Mouse (Mus musculus) c-Kit-positive CD71-positive TER-119-negative erythroid progenitor cells, embryonic 14.5 days (primary cell): ENCODE data around the gene Nsfl1c.
A peak's percentile ranks its signal among the peaks of the same experiment; 100 is the strongest.
"Not testable (repeated sequence)": the region's sequence is repeated elsewhere in the genome, so short reads cannot be mapped to it uniquely, and the experiment has no call there.

ENCODE experiments used
- DNase-seq: peaks from one replicate; pipeline ENCODE4 v3.0.0-alpha.2; 2013; ENCODE audit warnings: low read depth

Nsfl1c gene

GRCm38 (mm10) chr2:151494035-151494803 lies at the start of gene Nsfl1c:
Gene Nsfl1c (plus strand): TSS chr2:151494182.
- peak; percentile 84 for DNase-seq

GRCm38 (mm10) chr2:151476053-151476452 lies 17.9 kb upstream of the Nsfl1c start, which contains the start of gene 4921509C19Rik:
Gene 4921509C19Rik (minus strand): TSS chr2:151476153.
- not testable (repeated sequence) for DNase-seq

- DNase-seq = no peak
Measured at GRCm38 (mm10) chr2:151486496-151486895, 7.5 kb upstream of the Nsfl1c start.

- DNase-seq = no peak
Measured at GRCm38 (mm10) chr2:151498358-151498757, 4.4 kb downstream of the Nsfl1c start.

- DNase-seq = peak; percentile 36
Measured at GRCm38 (mm10) chr2:151500442-151501007, 6.5 kb downstream of the Nsfl1c start.

GRCm38 (mm10) chr2:151504226-151504625 lies 10.2 kb downstream of the Nsfl1c start:
- no peak for DNase-seq

- no peak for DNase-seq
Measured at GRCm38 (mm10) chr2:151512199-151512598, 18.2 kb downstream of the Nsfl1c start.

GRCm38 (mm10) chr2:151513525-151514285 lies 19.7 kb downstream of the Nsfl1c start:
- DNase-seq = no peak

GRCm38 (mm10) chr2:151519000-151519399 lies 25.0 kb downstream of the Nsfl1c start:
- DNase-seq = no peak

GRCm38 (mm10) chr2:151524324-151525041 lies 30.5 kb downstream of the Nsfl1c start:
- DNase-seq = no peak

GRCm38 (mm10) chr2:151525520-151525919 lies 31.5 kb downstream of the Nsfl1c start:
- DNase-seq = no peak

GRCm38 (mm10) chr2:151528066-151528465 lies 34.1 kb downstream of the Nsfl1c start:
- no peak for DNase-seq

GRCm38 (mm10) chr2:151529169-151529568 lies 35.2 kb downstream of the Nsfl1c start:
- DNase-seq = no peak

GRCm38 (mm10) chr2:151530378-151531230 lies 36.6 kb downstream of the Nsfl1c start:
- DNase-seq = no peak

- DNase-seq = no peak
Measured at GRCm38 (mm10) chr2:151533632-151534031, 39.6 kb downstream of the Nsfl1c start.

GRCm38 (mm10) chr2:151535961-151536617 lies 42.1 kb downstream of the Nsfl1c start:
- DNase-seq = no peak

GRCm38 (mm10) chr2:151536618-151536974 lies 42.6 kb downstream of the Nsfl1c start:
- DNase-seq = no peak

GRCm38 (mm10) chr2:151538646-151539045 lies 44.7 kb downstream of the Nsfl1c start:
- DNase-seq = no peak

- DNase-seq = peak; percentile 80
Measured at GRCm38 (mm10) chr2:151542323-151543062, 48.5 kb downstream of the Nsfl1c start, which contains the start of gene Fkbp1a. Gene Fkbp1a (plus strand): TSS chr2:151542483.
